Mouse (Mus musculus): Measurements from ENCODE around the gene Zfp949.
A peak's percentile ranks its signal among the peaks of the same experiment; 100 is the strongest.
"Not testable (repeated sequence)": the region's sequence is repeated elsewhere in the genome, so short reads cannot be mapped to it uniquely, and the experiment has no call there.

Gene Zfp949

DNA sequence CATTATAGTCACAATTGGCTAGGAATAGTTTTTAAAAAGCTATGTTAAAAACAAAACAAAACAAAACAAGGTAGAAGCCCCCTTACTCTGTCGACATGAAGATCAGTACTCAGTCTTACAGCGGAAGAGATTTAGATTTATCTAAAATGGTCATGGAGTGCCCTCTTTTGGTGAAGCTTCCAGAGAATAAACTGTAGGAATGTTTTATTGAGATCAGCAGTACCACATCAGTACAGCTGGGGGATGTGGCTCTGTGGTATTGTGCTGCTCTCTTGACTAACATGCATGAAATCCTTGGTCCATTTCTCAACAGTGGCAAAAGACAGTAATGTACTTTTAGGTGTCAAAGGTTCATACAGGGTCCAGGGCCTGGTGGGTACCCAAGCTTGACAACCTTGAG lies 5.0 kb upstream of the Zfp949 start:
- DNase-seq (ENCODE audit: low spot score in 2 of 2): peak in 1 of 2 experiments; percentile 26

DNA sequence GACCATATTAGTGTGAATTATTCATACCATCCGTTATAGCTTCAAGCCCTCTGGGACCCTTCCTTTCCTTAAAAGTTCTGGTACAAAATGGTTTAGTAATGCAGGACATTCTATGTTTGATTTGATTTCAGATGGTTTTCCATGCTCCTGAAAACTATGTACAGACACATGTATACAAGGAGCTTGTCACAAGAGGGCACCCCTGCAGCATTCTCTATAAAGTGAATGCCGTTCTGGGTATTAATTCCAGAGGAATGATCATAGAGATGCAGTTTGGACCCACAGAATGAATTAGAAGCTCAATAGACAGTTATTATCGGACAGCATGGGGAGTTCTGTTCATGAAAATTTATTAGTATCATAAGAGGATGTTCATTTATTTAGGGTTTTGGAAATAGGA lies 2.3 kb upstream of the Zfp949 start:
- DNase-seq (ENCODE audit: low spot score in 2 of 2): no peak

DNA sequence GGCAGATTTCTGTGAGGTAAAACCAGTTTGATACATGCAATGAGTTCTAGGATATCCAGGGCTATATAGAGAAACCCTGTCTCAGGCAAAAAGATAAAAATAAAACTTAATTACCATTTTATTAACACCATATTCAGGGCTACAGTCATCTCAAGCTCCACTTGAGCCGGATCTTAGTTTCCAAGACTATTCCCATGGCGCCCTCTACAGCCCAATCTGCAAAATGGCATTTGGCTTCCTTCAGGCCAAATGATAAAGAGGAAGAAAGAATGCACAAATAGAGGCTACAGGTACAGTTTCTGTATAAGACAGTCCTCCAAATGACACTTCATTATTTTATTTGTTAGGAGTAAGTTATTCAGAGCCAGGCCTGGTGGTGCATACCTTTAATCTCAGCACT lies 1.7 kb upstream of the Zfp949 start:
- peak in 1 of 2 experiments; percentile 40 for DNase-seq (ENCODE audit: low spot score in 2 of 2)

DNA sequence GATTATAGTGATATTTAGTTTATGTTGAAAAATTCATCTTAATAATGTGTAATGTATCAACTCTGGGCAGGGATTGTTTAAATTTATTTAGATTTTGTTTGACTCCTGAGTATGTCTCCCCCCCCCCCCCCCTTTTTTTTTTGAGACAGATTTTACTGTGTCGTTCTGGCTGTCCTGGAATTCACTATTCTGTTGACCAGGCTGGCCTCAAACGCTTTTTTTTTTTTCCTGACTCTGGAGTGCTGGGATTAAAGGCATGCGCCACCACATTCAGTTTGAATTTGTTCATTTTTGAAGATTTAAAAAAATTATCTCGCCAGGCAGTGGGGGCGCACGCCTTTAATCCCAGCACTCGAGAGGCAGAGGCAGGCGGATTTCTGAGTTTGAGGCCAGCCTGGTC lies 1.2 kb upstream of the Zfp949 start:
- no peak for DNase-seq (ENCODE audit: low spot score in 2 of 2)

DNA sequence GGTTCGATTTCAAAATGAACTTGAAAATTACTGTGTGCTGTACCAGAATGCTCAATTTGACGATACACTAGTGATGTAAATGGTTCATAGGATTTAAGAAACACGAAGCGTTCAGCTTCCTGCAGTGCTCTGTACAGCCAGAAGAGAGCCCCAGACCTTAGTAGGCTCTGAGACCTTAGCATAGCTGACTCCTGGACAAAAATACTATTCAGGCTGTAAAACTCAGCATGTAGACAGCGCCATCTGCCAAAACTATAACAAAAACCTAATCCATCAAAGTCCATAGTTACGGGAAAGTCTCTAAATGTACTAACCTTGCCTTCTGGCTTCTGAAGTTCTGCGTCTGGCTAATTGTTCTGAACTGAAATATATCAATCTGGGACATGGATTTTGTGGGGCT lies 550 bp upstream of the Zfp949 start:
- DNase-seq (ENCODE audit: low spot score in 2 of 2): peak in 1 of 2 experiments; percentile 39

DNA sequence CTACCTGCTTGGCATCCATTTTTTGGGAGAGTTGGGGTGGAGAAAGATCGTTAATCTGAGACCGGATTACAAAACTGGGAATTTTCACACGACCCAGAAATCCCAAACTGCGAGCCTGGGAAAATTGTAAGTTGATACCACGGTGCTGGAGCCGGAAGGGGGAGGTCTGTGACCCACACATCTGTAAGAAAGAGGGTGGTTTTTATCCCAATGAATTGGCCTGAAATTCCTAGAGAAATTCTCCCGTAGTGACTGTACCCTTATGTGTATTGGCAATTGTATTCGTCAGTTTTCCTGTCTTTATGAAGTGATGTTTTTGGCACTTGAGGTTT lies 760 bp downstream of the Zfp949 start:
- DNase-seq (ENCODE audit: low spot score in 2 of 2): no peak

GRCm38 (mm10) chr9:88553071-88553470 lies 5.3 kb downstream of the Zfp949 start:
- no peak for DNase-seq (ENCODE audit: low spot score in 2 of 2)

- no peak for DNase-seq (ENCODE audit: low spot score in 2 of 2)
These were observed 10.3 kb downstream of the Zfp949 start for GRCm38 (mm10) chr9:88558146-88558545.

DNA sequence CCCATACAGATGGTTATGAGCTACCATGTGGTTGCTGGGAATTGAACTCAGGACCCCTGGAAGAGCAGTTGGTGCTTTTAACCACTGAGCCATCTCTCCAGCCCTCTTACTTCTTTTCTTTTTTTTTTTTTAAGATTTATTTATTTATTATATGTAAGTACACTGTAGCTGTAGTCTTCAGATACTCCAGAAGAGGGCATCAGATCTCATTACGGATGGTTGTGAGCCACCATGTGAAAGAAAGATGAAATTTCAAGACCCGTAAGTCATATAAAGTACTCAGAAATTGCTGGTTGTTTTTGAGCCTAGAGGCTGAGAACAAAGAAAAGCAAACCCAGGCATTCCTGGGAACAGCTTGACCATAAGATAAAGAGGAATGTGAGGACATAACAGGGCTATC lies 13.7 kb downstream of the Zfp949 start:
- not testable (repeated sequence) for DNase-seq (ENCODE audit: low spot score in 2 of 2)

DNA sequence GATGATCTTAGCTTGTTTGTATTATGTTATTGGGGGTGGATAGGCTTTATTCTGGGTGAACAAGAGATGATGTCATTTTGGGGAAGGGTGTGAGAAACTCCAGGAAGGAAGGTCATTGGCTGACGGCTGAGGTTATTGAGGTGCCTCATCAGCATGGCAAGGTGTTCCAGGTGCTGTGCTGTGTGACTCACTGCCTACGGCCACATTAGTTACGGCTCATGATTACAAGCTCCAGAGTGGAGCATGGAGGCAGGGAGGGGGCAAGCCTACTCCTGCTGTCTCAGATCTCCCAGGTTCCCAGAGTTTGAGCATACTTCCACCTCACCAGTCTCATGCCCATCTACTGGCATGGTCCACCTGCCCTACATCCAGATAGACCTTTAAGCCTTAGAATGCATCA lies 22.7 kb downstream of the Zfp949 start:
- not testable (repeated sequence) for DNase-seq (ENCODE audit: low spot score in 2 of 2)

DNA sequence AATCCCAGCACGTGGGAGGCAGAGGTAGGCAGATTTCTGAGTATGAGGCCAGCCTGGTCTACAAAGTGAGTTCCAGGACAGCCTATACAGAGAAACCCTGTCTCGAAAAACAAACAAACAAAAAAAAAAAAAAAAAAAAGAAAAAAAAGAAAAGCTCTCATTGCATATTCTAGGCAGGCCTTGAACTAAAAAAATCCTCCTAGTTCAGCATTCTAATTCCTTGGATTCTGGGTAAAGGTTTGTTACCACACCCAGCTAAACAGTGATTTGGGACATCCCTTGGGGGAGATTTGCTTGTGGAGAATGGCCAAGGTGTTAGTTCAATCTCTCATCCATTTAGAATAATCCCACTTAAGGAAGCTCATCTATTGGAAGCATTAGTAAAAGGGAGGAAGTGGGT lies 32.8 kb downstream of the Zfp949 start, which contains the start of gene Trim43a:
Gene Trim43a, plus strand, starts transcription at position 301 of the 400 bp plus-strand sequence.
- not testable (repeated sequence) for DNase-seq (ENCODE audit: low spot score in 2 of 2)

GRCm38 (mm10) chr9:88593708-88594107 lies 45.9 kb downstream of the Zfp949 start:
- not testable (repeated sequence) for DNase-seq (ENCODE audit: low spot score in 2 of 2)

DNA sequence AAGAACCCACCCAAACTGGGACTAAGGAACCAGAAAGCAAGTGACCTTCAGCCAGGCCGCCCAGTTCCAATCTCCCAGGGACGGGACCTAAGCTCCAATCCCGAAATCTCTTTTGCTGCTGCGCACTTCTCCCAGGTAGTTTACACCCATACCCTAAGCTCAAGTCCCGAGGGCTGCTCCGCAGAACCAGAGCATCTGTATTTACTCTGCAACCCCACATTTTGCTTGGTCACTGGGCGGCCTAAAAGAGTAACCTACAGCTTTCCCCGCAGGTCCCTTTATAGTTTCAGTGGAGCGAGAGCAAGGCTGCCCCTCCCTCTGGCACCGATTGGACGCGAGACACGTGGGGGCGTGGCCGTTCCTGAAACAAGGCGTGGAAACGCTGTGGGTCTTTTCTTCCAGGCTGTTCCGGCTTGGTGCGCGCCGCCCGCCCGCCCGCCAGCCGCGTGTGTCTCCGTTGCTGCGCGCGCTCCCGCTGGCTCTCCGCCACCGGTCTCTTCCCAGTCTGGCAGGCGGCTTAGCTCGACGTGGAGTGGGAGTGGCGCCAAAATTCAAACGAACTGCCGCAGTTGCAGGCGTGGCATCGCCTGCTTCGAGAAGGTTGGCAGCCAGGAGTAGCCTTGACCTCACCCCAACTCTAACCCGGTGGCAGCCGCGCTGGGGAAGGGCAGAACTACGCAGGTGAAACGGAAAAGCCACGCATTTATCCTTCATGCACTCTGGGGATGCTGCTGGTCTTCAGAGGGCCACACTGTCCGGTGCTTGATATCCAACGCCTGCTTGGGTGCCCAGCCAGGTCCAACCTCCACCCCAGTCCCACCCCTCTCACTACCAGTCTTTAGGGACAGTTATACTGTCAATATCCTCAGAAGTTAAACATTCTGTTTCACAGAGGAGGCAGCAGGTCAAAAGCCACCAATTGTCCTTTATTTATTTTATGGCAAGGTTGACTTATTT lies 51.7 kb downstream of the Zfp949 start:
- DNase-seq (ENCODE audit: low spot score in 2 of 2): peak; percentile 90 to 98

All from left cerebral cortex, adult 9 months (tissue).